Mouse (Mus musculus) C2C12 (cell line): ENCODE data around the gene Mcoln2.

Source experiments
- CTCF ChIP-seq: IDR thresholded peaks from one replicate; pipeline ENCODE4 v1.5.1; 2011; ENCODE audit not compliant: control insufficient read depth, insufficient read depth, insufficient read length
- USF1 ChIP-seq: IDR thresholded peaks from one replicate; pipeline ENCODE4 v1.6.1; 2011; ENCODE audit warnings: low read depth, mild to moderate bottlenecking, control low read depth, moderate library complexity

DNA sequence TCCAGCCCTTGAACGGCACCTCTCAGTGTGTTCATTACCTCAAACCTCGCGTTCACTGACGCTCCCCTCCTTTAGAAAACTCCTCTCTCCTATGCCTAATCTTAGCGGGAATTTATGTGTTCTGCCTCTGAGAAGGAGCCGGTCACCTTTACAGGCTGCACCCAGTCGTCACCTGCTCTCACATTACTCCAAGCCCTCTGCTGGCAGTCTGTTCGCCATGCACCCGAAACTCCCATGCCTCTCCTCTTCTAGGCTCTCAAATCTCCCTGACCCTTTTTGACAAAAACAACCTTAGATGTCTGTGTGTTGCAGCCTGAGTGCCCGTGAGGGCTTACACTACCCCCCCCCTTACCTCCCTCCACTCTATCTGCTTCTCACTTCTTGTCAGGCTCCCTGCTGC, 13.2 kb upstream of the Mcoln2 start:
- TF ChIP-seq USF1 (no peak), CTCF (no peak)
